Mouse (Mus musculus): Measurements from ENCODE around the gene Prkcz. TPM values are rescaled to one million over a fixed set of nuclear protein-coding genes. Genes with fewer than 3 reads are reported as not detected.

Gene Prkcz
- polyA plus RNA-seq, 1 experiment from 2014 or later: 8.3 TPM

DNA sequence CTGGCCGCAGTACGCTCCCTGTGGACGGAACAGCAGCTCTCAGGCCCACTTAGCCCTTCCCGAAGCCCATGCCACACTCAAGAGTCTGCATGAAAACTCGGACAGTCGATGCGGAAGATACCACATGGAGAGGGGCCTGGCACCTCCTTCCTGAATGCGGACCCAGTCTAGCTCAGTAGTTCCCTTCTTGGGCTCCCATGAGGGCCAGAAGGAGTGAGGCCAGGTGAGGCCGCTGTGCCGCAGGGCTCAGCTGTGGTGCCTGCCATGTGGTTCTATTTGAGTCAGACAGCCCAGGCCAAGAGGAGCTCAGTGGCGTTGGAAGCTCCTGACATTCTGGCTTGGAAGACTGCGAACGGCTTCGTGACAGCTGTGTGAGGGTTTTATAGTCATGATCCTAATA is 66.8 kb downstream of the Prkcz start:
- H3K9ac ChIP-seq: no peak overlapping the region
- no peak overlapping the region for H3K27ac ChIP-seq (ENCODE audit: poor library complexity, severe bottlenecking)
- no peaks in the 10 kb centered on the region for H3K27me3 ChIP-seq (replicated peaks)
- no peak overlapping the region for H3K4me2 ChIP-seq
- ATAC-seq (ENCODE audit: insufficient number of reproducible peaks, low FRiP score): no peak
- 0 out of 2 replicates have a peak, but pooled peaks cover 4% of the 10 kb centered on the region for H3K4me1 ChIP-seq (replicated peaks)
- 87% methylated on average over 14 of the region's 14 CpGs for WGBS
- H3K36me3 ChIP-seq: no peaks in the 10 kb centered on the region
- H3K9me3 ChIP-seq (replicated peaks): no peaks in the 10 kb centered on the region
- no peak overlapping the region for H3K4me3 ChIP-seq

DNA sequence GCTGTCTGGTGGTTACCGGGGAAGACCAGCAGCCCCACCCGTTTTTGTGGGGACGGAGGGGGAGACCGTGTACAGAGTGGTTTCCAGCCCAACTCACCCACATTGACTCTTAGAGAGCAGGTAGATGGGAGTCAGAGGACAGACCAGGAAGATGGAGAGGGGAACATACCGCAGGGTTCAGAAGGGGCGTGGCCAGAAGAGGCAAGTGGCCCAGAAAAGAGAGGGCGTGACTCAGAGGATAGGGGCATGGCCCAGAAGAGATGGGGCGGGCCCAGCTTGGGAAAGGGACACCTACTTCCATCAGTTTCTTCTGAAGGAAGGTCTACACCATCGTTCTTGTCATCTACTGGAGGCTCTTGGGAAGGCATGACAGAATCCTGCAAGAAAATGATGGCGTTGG is 68.3 kb downstream of the Prkcz start:
- Histone ChIP-seq H3K4me2 (no peak overlapping the region), H3K36me3 (no peaks in the 10 kb centered on the region), H3K4me3 (no peak overlapping the region), H3K27me3 (replicated peaks) (no peaks in the 10 kb centered on the region), H3K9ac (no peak overlapping the region), H3K4me1 (replicated peaks) (0 out of 2 replicates have a peak, but pooled peaks cover 4% of the 10 kb centered on the region), H3K27ac (ENCODE audit: poor library complexity, severe bottlenecking) (no peak overlapping the region), H3K9me3 (replicated peaks) (no peaks in the 10 kb centered on the region)
- 82% methylated on average over 10 of the region's 10 CpGs for WGBS
- ATAC-seq (ENCODE audit: insufficient number of reproducible peaks, low FRiP score): no peak

DNA sequence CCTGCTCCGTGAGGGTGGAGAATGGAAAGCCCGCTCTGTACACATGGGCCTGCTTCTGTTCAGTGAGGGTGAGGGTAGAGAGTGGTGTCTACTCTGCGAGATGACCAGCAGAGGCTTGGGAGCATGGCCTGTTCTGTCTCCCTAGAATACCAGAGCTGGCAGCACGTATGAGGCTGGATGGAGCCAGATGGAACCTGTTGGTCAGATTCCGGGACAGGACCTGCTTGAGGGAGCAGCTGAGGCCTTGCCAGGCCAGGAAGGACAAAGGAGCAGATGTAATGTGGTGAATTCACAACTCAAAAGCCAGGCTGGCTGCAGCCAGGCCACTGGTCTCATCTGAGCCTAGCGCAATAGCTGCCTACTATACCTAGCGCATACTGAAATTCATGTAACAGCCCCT is 71.1 kb downstream of the Prkcz start:
- no peak overlapping the region for H3K9ac ChIP-seq

DNA sequence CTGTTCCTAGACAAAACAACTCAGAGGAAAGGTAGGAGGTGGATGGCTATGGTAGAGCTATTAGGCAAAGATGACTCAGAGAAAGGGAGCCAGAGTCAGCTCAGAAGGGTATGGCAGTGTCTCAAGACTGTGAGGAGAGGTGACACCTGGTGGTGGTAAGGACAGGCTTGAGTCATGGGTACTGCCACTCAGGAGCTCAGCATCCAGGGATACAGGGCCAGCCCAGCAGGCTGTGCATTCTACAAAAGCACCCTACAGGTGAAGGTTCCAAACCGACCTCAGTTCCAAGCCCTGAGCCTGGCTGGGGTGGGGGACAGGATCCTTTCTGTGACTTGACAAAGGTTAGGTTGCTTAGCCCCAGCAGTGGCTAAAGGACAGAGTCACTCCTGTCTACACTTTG is 72.6 kb downstream of the Prkcz start:
- Histone ChIP-seq H3K27me3 (replicated peaks) (no peaks in the 10 kb centered on the region), H3K36me3 (no peaks in the 10 kb centered on the region), H3K4me1 (replicated peaks) (peaks cover 19% of the 10 kb centered on the region), H3K4me3 (no peak overlapping the region), H3K27ac (ENCODE audit: poor library complexity, severe bottlenecking) (no peak overlapping the region), H3K9ac (no peak overlapping the region), H3K4me2 (no peak overlapping the region), H3K9me3 (replicated peaks) (no peaks in the 10 kb centered on the region)
- ATAC-seq (ENCODE audit: insufficient number of reproducible peaks, low FRiP score): no peak
- WGBS: 75% methylated on average over 1 of the region's 1 CpGs

More for the DNA sequence above, 71.1 kb downstream of the Prkcz start:
- H3K4me1 ChIP-seq (replicated peaks): peaks cover 8% of the 10 kb centered on the region; the same call in 1 of the 2 replicates
- no peak overlapping the region for H3K4me3 ChIP-seq
- WGBS: 88% methylated on average over 7 of the region's 7 CpGs
- H3K9me3 ChIP-seq (replicated peaks): no peaks in the 10 kb centered on the region
- no peak for ATAC-seq (ENCODE audit: insufficient number of reproducible peaks, low FRiP score)
- H3K27ac ChIP-seq (ENCODE audit: poor library complexity, severe bottlenecking): no peak overlapping the region
- H3K27me3 ChIP-seq (replicated peaks): no peaks in the 10 kb centered on the region
- H3K36me3 ChIP-seq: no peaks in the 10 kb centered on the region
- H3K4me2 ChIP-seq: no peak overlapping the region

DNA sequence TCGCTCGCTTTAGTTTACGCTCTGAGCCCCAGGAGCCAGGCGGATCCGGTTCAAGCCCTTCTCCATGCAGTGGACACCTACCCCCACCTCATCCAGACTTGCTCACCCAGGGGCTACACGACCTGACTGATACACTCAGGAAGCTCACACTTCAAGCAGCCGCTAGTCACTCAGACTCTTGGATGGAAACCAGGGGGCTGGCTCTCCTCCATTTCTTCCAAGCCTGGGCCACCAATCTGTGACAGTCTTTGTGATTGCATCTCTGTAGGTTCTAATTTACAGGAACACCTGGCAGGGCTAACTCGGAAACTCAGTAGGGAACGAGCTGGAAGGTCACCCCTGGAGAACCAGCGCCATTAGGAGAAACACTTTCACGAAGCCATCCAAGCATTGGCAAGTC is 73.4 kb downstream of the Prkcz start:
- no peak overlapping the region for H3K4me3 ChIP-seq
- no peak overlapping the region for H3K27ac ChIP-seq (ENCODE audit: poor library complexity, severe bottlenecking)
- H3K9me3 ChIP-seq (replicated peaks): no peaks in the 10 kb centered on the region
- H3K36me3 ChIP-seq: no peaks in the 10 kb centered on the region
- no peaks in the 10 kb centered on the region for H3K27me3 ChIP-seq (replicated peaks)
- no peak for ATAC-seq (ENCODE audit: insufficient number of reproducible peaks, low FRiP score)
- H3K4me2 ChIP-seq: no peak overlapping the region
- no peak overlapping the region for H3K9ac ChIP-seq
- 82% methylated on average over 11 of the region's 11 CpGs for WGBS
- H3K4me1 ChIP-seq (replicated peaks): peaks cover 27% of the 10 kb centered on the region

DNA sequence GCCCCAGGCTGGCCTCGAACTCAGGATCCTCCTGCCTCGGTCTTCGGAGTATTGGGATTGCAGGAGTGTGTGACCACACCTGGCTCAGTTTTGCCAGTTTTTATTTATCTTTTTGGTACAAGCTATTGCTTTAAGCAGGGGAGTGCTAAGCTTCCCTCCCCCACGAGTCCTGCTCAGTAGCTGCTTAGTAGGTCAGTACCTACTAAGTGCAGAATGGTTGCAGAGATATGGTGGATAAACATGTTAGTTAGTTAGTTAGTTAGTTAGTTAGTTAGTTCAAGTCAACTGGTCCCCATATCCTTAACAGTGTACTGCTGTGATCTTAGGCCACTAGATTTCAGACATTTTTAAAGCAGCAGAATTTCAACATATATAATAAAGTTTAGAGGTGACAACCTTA is 75.1 kb downstream of the Prkcz start:
- Histone ChIP-seq H3K4me3 (no peak overlapping the region), H3K4me1 (replicated peaks) (peaks cover 43% of the 10 kb centered on the region), H3K4me2 (no peak overlapping the region), H3K27ac (ENCODE audit: poor library complexity, severe bottlenecking) (no peak overlapping the region), H3K36me3 (no peaks in the 10 kb centered on the region), H3K9ac (no peak overlapping the region), H3K9me3 (replicated peaks) (no peaks in the 10 kb centered on the region), H3K27me3 (replicated peaks) (no peaks in the 10 kb centered on the region)
- ATAC-seq (ENCODE audit: insufficient number of reproducible peaks, low FRiP score): no peak
- WGBS: 89% methylated on average over 4 of the region's 4 CpGs

DNA sequence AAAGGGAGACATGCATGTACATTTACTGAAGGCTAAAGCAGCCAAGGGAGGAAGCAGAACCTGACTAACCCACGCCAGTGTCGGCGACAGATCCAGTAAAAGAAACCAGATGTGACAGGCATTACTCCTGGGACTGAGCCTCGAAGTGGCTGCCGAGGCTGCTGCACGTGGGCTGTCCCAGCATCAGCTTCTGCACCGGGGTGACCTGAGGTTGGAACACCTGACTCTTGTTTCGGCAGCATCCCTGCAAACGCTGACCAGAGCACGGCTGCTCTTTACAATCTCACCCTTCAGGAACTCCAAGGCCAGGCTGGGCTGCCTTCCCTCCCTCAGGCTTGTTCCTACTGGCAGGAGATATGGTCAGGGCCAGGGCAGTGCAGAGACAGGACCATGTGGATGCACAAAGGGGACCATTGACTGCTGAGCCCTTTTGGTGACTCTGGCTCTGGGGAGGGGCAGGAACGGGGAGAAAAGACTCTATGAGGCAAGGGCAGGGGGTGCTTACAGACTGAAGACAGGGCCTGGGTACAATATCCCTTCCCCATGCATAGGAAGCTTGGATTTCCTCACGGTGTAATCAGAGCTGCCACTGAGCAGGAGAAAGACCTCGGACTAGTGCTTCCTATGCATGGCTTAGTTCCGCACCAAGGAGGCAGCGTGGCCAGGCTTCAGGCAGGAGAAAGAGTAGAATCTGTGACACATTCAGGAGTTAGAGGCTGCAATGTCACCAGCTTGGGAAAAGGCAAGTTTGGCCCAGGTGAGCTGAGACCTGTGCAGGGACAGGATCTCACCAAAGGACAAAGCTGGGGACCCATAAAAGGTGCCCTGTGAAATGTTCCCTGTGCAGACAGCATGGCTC is 76.4 kb downstream of the Prkcz start:
- Histone ChIP-seq H3K9me3 (replicated peaks) (no peaks in the 10 kb centered on the region), H3K27me3 (replicated peaks) (no peaks in the 10 kb centered on the region), H3K9ac (no peak overlapping the region), H3K4me2 (no peak overlapping the region), H3K4me1 (replicated peaks) (peaks cover 51% of the 10 kb centered on the region), H3K36me3 (no peaks in the 10 kb centered on the region), H3K27ac (ENCODE audit: poor library complexity, severe bottlenecking) (peak overlapping the region; percentile 49; the same call in 1 of the 2 replicates), H3K4me3 (no peak overlapping the region)
- ATAC-seq (ENCODE audit: insufficient number of reproducible peaks, low FRiP score): peak; percentile 41
- 40% methylated on average over 15 of the region's 15 CpGs for WGBS

DNA sequence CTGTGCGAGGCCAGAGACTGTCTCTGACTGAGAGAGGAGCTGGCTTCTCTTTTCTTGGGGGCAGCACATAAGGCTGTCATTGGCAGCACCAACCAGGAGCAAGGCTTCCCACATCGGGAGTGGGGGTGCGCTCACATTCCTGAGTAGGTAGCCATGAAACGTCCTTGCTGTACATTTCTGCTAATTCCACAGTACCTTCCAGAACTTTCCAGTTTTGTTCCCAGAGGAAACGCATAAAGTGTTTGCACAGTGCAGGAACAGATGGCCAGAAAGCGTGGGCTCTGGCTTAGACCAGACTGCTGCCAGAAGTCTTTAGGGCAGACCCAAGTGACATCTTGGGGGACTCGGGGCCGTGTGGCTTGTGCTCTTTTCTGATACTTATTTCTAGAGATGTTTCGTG is 77.6 kb downstream of the Prkcz start:
- H3K27ac ChIP-seq (ENCODE audit: poor library complexity, severe bottlenecking): peak overlapping the region; percentile 72
- H3K4me1 ChIP-seq (replicated peaks): peaks cover 51% of the 10 kb centered on the region
- H3K4me2 ChIP-seq: peak overlapping the region; percentile 22
- H3K9me3 ChIP-seq (replicated peaks): no peaks in the 10 kb centered on the region
- no peaks in the 10 kb centered on the region for H3K36me3 ChIP-seq
- H3K27me3 ChIP-seq (replicated peaks): no peaks in the 10 kb centered on the region
- no peak overlapping the region for H3K9ac ChIP-seq
- 0 out of 2 replicates have a peak overlapping the region, but pooled peaks have one; percentile 6 for H3K4me3 ChIP-seq
- ATAC-seq (ENCODE audit: insufficient number of reproducible peaks, low FRiP score): no peak
- WGBS: 65% methylated on average over 9 of the region's 9 CpGs

DNA sequence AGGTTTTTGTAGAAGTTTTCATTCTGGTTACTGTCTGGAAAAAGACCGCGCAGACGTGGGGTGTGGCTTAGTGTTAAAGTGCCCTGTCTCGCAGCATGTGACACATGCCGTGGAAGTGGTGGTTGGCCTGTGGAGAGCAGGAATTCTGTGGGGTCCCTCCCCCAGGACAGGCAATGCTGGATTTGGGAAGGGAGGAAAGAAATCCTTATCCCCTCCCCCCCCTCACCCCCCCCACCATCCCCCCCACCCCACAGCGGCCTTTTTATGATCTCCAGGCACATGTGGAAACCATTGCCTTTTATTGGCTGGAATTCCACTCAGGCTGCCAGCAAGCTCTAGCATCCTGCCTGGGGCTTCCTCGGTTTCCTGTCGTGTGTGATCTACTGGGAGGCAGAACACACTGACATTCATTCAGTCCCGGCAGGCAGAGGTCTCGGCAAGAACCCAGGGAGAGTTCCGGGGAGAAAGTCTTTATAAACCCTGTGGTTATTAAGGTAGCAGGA is 78.1 kb downstream of the Prkcz start:
- WGBS: 26% methylated on average over 11 of the region's 11 CpGs
- Histone ChIP-seq H3K4me1 (replicated peaks) (peaks cover 51% of the 10 kb centered on the region), H3K9me3 (replicated peaks) (no peaks in the 10 kb centered on the region), H3K27me3 (replicated peaks) (no peaks in the 10 kb centered on the region), H3K9ac (no peak overlapping the region), H3K4me3 (0 out of 2 replicates have a peak overlapping the region, but pooled peaks have one; percentile 6), H3K27ac (ENCODE audit: poor library complexity, severe bottlenecking) (peak overlapping the region; percentile 72), H3K36me3 (no peaks in the 10 kb centered on the region), H3K4me2 (peak overlapping the region; percentile 22)
- ATAC-seq (ENCODE audit: insufficient number of reproducible peaks, low FRiP score): peak; percentile 54; the same call in 1 of the 2 replicates

DNA sequence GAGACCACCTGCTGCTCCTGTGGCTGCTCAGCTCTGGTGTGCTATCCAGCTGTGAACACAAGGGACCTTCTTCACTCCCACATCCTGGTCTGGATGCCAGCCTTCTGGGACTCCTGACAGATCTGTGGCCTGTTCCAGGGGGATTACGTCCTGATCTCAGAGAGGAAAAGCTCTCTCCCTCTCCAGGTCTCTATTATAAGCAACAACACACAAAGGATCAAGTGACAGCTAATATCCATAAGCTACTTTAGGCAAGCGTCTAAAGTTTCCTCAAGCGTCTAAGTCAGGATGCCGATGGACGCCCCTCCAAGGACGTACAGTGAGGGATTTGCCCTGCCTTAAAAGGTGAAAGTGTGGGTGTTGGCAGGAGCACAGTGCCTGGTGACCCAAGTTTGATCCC is 78.9 kb downstream of the Prkcz start:
- no peak overlapping the region; the same call in 1 of the 2 replicates for H3K27ac ChIP-seq (ENCODE audit: poor library complexity, severe bottlenecking)
- no peaks in the 10 kb centered on the region for H3K9me3 ChIP-seq (replicated peaks)
- no peaks in the 10 kb centered on the region for H3K36me3 ChIP-seq
- no peak for ATAC-seq (ENCODE audit: insufficient number of reproducible peaks, low FRiP score)
- no peak overlapping the region for H3K4me2 ChIP-seq
- 46% methylated on average over 6 of the region's 6 CpGs for WGBS
- no peak overlapping the region for H3K9ac ChIP-seq
- no peak overlapping the region for H3K4me3 ChIP-seq
- H3K27me3 ChIP-seq (replicated peaks): no peaks in the 10 kb centered on the region
- H3K4me1 ChIP-seq (replicated peaks): peaks cover 51% of the 10 kb centered on the region

DNA sequence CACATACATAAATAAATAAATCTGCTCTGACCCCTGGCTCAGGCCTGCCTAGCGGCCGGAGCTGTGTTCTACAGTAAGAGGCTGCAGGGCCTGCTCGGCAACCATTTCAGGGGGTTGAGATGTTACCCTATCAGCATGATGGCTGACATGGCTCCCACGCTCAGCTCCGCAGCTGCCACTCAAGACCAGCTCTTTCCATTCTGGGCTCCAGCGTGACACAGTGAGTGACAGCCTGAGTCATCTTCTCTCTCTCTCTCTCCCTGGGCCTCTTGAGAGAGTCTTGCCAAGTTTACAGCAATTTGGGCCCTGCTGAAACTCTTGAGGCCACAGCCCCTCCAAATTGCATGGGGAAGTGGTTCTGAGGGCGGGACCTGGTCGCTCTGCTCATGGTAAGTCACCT is 79.5 kb downstream of the Prkcz start:
- no peak for ATAC-seq (ENCODE audit: insufficient number of reproducible peaks, low FRiP score)
- H3K4me3 ChIP-seq: no peak overlapping the region
- no peak overlapping the region for H3K27ac ChIP-seq (ENCODE audit: poor library complexity, severe bottlenecking)
- no peak overlapping the region for H3K9ac ChIP-seq
- H3K36me3 ChIP-seq: no peaks in the 10 kb centered on the region
- no peaks in the 10 kb centered on the region for H3K9me3 ChIP-seq (replicated peaks)
- no peaks in the 10 kb centered on the region for H3K27me3 ChIP-seq (replicated peaks)
- peaks cover 51% of the 10 kb centered on the region for H3K4me1 ChIP-seq (replicated peaks)
- H3K4me2 ChIP-seq: no peak overlapping the region
- 76% methylated on average over 8 of the region's 8 CpGs for WGBS
